Mouse (Mus musculus) olfactory bulb, adult 2 months (tissue): Measurements from ENCODE around the gene Mical2.

ENCODE experiments used
- CTCF ChIP-seq: fragments of 200-500 bp; IDR thresholded peaks from 2 replicates; pipeline ENCODE4 v1.5.1; 2012; ENCODE audit warnings: low read depth, mild to moderate bottlenecking, low read length, moderate library complexity; ENCODE audit not compliant: insufficient read depth
- POLR2A ChIP-seq: fragments of 200-500 bp; IDR thresholded peaks from 2 replicates; pipeline ENCODE4 v1.6.1; 2012; ENCODE audit warnings: mild to moderate bottlenecking, low read depth, low read length, moderate library complexity; ENCODE audit not compliant: insufficient read depth

DNA sequence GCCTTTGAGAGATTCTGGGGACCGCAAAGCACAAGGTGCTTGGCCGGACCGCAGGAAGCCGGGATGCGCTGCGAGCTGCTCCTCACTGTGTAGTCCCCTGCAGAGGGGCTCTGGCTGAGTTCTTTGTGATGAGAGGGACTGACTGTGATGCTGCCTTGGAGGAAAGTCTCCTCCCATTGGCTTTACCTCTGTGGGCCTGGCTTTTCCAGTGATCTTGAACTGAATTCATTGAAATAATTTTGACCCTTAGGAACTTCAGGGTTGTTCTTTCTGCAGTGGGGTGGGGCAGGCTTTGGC lies 1.6 kb downstream of the Mical2 start:
- TF ChIP-seq CTCF (no peak), POLR2A (no peak)
